Mouse (Mus musculus): Measurements from ENCODE around the gene Akap1.
A peak's percentile ranks its signal among the peaks of the same experiment; 100 is the strongest.

Akap1 gene

GRCm38 (mm10) chr11:88873667-88874030, 9.3 kb upstream of the Akap1 start:
- no peak for DNase-seq

- no peak for DNase-seq
Measured at GRCm38 (mm10) chr11:88873027-88873666, 8.8 kb upstream of the Akap1 start.

- no peak for DNase-seq
Measured at GRCm38 (mm10) chr11:88869443-88869842, 5.1 kb upstream of the Akap1 start.

DNA sequence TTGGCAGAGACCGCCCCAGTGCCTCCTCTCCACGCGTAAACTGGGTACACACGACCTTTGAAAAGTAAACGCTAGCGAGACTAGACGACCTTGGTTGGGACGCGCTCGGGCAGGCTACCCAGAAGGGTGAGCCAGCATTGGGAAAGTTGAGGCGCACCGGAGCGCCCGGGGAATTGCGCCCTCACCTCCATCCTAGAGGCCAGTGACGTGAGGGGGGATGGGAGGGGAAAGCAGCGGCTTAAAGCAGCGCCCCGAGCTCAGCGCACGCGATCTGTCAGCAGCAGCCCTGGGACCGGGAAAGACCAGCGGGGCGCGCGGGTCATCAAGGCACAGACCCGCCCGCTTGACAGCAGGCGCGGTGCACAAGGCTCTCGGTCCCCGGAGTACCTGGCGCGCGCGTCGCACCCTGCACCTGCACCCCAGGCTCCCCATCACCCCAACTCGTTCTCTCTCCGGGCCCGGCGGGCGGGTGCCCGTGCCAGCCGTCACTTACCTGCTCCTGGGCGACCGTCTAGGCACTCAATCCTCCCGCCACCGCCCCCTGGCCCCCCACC, 405 bp downstream of the Akap1 start:
- DNase-seq = peak; percentile 73

DNA sequence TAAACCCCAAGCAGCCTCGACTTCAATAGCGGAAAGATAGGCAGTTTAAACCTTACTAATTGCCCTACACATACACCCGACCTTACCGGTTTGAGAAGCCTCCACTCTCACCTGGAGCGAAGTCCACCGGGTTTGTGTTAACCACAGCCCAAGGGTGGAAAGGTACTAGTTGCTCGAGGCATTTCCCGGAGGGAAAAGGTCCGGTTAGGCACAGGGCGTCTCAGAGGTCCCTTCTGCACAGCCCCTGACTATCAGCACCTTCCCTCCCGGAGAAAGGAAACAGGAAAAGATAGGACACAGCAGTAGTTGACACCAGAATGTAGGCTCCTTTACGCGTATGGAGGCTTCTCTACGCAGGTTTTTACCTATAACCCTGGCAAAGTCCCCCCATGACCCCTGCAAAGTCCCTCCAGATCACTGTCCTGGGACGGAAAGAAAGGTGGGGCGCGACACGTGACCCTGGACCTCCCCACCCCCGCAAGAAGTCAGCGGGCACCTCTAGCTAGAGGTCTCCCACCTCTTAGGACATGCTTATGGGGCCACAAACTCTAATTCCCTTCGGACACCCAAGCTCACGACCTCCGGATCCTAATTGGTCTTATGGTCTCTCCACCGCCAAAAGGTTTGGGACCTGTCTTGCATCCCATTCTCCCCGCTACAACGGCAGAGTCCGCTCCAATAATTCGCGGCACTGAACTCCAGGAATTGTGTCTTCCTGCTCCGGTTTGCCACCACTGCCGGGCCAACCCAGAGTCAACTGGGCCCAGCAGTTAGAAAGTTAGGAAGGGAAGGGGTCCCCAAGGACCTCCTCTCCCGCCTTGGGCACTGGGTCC, 1.1 kb downstream of the Akap1 start:
- peak; percentile 49 for DNase-seq

- DNase-seq = no peak
Measured at GRCm38 (mm10) chr11:88862355-88862754, 2.0 kb downstream of the Akap1 start.

- no peak for DNase-seq
Measured at GRCm38 (mm10) chr11:88861060-88861459, 3.3 kb downstream of the Akap1 start.

DNA sequence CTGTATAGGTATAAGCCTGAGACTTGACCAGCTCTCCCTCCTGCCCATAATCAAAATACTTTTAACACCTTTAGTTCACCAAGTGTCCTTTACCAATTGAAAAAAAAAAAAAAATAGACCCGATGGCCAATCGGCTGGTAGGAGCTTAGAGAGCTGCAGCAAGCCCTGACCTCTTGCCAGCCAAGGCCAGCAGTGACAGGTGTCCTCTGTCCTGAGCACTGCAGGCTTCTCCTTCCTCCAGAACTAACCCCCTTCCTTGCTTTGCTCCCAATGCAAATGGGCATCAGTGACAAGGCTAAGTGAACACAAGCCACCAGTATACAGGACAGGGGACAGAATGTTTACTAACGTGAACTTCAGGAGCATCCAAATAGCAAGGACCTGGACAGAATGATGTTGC, 3.7 kb downstream of the Akap1 start:
- no peak for DNase-seq

GRCm38 (mm10) chr11:88857311-88858005, 6.9 kb downstream of the Akap1 start:
- no peak for DNase-seq

- DNase-seq = no peak
Measured at GRCm38 (mm10) chr11:88856383-88856782, 8.0 kb downstream of the Akap1 start.

DNA sequence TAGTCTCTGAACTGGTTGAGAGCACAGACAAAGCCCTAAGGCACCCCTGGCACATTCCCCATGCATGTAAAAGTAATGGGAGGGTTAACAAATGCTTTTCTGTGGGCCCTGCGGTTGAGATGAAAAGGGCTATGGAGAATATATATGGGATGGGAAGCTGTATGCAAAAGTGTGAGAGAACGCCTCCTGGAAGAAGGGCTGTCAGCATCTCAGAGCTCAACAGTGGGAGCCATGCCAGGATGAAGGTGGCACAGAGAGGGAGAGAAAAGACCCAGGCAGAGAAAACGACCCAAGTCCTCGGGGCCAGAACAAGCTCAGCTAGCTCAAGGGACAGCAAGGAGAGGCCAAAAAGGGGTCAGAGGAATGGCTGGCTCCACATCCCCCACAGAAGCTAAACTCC, 8.6 kb downstream of the Akap1 start:
- DNase-seq = no peak

GRCm38 (mm10) chr11:88853588-88853987, 10.8 kb downstream of the Akap1 start:
- DNase-seq = no peak

- peak; percentile 26 for DNase-seq
Measured at GRCm38 (mm10) chr11:88852806-88853205, 11.6 kb downstream of the Akap1 start.

DNA sequence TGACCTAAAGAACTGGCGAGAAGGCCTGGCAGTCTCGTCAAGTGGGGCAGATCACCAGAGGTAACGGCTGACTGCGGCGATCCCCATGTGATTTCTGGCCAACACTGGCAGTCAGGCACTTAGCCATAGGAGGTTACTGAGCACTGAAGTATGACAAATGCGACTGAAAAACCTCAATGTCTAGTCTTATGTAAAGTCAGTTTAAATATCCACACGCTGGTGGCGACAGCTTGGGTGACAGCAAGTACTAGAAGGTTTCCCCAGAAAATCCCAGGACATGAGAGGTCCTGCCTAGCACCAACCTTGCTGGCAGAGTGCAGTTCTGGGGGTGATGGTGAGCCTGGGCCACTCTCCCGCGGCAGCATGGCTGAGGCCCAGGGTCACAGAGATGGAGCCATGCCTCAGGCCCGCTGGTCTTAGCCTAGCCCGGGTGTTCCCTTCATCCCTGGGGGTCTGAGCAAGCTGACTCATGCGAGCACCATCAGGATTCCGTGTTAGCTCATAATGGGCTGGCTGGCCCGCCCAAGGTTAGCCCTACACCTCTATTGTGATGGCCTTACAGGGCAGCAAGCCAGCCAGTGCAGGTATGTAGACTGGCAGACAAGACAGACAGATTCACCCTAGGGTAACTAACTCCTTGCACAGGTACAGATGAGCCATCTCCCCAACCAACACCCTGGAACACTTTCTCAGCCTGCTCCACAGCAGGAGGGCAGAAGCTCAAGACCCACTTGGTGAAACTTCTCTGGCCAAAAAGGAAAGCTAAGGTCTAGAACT, 13.1 kb downstream of the Akap1 start:
- DNase-seq = peak; percentile 76

DNA sequence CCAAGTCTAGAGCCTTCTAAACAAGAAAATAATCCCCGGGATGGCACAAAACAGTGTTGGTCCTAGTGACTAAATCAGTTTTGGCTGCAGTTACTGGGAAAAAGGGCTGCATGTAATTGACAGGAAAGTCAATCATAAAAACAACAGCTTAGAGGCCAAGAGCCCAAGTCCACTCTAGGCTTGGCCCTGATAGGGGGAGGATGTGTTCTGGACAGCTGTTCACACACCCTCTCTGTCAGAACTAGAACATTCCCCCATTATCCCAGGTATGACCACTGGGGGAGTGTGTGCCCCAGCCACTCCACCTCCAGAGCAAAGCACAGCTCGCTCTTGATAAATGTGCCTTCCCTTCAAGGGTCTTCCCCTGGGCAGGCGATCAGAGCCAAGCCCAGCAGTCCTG, 14.7 kb downstream of the Akap1 start:
- DNase-seq = peak; percentile 45

DNA sequence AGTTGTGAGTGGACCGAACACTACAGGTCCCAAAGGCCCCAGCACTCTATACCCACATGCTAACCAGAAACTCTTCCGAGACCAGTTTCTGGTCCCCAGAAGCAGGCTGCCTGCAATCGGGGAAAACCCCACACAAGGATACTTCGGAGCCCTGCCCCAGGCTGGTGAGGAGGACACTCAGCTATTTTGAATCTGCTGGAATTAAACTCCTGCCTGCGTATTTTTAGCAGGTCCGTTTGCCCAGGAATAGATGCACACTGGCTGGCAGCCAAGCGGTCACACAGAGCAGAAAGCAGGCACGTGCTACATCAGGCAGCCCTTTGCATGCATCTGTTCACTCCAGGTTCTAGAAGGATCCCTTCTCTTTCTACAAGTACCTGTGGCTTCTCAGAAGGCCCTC, 15.1 kb downstream of the Akap1 start:
- peak; percentile 89 for DNase-seq

DNA sequence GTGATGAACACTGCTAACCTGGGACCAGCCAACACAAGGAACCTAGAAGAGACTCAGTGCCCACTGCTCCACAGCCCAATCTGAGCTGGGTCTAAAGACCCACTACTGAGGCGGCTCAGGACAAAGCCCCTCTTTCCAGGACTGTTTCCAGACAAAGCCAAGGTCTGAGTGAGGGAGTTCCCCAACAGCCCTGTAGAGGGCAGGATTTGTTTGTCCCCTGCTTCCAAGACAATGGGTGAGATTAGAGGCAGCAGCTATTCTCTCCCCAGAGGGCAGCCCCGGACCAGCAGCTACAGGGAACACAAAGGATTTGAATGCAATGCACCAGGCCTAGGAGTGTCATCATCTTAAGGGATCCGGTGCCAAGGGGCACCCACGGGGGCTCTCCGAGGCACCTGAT, 15.8 kb downstream of the Akap1 start:
- peak; percentile 64 for DNase-seq

GRCm38 (mm10) chr11:88847281-88848006, 16.9 kb downstream of the Akap1 start:
- peak; percentile 43 for DNase-seq

DNA sequence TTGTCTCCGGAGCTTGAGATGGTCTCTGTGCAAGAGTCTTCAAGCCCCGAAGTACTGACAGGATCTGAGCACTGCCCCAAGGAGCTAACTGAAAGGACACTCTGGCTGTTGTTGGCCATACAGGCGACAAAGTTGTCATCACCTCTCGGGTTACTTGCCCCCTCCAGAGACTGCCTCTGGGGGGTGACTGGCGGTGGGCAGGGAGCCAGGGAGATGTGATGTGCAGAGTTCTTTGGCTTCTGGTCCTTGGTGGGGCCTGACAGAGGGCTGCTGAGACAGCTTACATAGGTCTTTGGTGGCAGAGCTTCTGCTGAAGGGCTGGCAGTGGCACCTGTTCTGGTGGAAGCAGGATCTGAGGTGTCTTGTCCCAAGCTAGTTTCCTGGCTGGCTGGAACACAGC, 20.0 kb downstream of the Akap1 start:
- no peak for DNase-seq

DNA sequence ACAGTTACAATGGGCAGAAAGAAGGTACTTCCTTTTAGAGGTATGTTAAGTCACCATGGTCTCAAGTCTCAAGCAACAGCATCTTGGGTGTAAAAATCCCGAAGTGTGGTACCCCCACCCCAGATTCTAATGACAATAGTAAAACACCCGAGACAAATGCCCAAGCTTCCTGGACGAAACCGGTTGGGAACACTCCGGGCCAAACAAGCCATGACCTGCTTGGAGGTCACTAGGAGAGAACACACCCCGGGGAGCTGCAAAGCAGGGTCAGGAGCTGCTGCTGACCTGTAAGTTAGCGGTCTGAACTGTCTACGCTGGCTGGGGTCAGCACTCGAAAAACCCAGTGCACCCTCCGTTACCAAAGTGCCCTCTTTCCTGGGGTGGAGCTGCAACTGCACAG, 21.1 kb downstream of the Akap1 start:
- DNase-seq = no peak

DNA sequence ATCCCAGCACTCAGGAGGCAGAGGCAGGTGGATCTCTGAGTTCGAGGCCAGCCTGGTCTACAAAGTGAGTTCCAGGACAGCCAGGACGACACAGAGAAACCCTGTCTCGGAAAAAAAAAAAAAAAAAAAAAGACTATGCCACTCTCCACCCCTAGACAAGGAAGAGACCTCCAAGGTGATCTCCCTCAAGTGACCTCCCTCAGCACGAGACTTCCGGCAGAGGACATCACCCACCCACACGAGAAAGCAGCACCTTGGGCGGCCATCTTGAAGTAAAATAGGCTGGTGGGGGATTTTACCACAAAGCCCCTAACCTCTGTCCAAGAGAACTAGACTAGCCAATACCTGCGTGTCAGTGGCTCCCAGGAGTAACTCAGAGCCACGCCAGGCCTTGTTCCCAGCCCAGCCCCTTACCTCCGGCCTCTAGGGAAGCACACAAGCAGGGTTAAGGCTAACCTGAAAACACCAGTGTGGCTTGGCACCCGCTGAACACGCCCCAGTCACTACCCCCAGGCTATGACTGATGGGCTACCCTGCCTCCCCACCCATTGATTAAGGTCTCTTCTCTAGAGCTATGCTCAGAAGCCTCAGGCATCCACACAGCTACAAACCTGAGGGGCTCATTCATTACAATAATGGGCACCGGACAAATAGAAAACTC, 21.9 kb downstream of the Akap1 start:
- DNase-seq = no peak

DNA sequence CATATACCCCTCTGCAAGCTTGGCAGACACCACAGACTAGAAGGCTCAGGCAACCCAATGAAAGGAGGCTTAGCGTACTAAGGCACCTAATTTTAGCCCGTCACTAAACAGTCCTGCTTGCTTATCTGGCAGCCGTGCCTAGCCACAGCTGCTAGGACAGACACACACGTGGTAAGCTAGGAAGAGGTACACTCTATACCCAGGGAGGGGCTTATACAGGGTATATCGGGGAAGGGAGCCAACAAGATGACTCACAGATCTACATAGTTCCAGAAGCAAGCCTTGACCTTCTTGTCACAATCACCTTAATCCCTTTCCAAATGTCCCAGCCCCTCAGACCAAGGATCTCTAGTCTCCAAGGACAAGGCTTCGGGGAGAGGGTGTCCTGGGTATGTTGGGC, 23.0 kb downstream of the Akap1 start:
- DNase-seq = no peak
